Mouse (Mus musculus) neural tube, embryonic 15.5 days (tissue): ENCODE measurements around the gene Tmem242. TPM values are rescaled to one million over a fixed set of nuclear protein-coding genes. Genes with fewer than 3 reads are reported as not detected.
"Not testable (repeated sequence)": the region's sequence is repeated elsewhere in the genome, so short reads cannot be mapped to it uniquely, and the experiment has no call there.

Experiments used
- ATAC-seq: fragments of 200-750 bp; cut with Nextera tagmentation; 2 replicates; pipeline ENCODE4 v1.8.0; 2017; ENCODE audit warnings: mild to moderate bottlenecking, moderate TSS enrichment, moderate library complexity; ENCODE audit not compliant: low FRiP score
- H3K27ac ChIP-seq: fragments of 300-500 bp; sonication (generic); replicated peaks from 2 replicates; pipeline ENCODE4 v1.5.1; 2015; ENCODE audit warnings: mild to moderate bottlenecking, inconsistent platforms
- H3K27me3 ChIP-seq: fragments of 300-500 bp; sonication (generic); replicated peaks from 2 replicates; pipeline ENCODE4 v1.6.1; 2015; ENCODE audit warnings: inconsistent platforms
- H3K36me3 ChIP-seq: fragments of 300-500 bp; sonication (generic); 2 replicates; pipeline ENCODE4 v1.6.1; 2015; ENCODE audit warnings: inconsistent platforms
- H3K4me1 ChIP-seq: fragments of 300-500 bp; sonication (generic); 2 replicates; pipeline ENCODE4 v1.6.1; 2015; ENCODE audit warnings: inconsistent platforms
- H3K4me2 ChIP-seq: fragments of 300-500 bp; sonication (generic); 2 replicates; pipeline ENCODE4 v1.6.1; 2015; ENCODE audit warnings: inconsistent platforms, mild to moderate bottlenecking, moderate library complexity
- H3K4me3 ChIP-seq: fragments of 300-500 bp; sonication (generic); replicated peaks from 2 replicates; pipeline ENCODE4 v1.5.1; 2015; ENCODE audit warnings: mild to moderate bottlenecking, inconsistent platforms
- H3K9ac ChIP-seq: fragments of 300-500 bp; sonication (generic); replicated peaks from 2 replicates; pipeline ENCODE4 v1.6.1; 2015; ENCODE audit warnings: mild to moderate bottlenecking, inconsistent platforms
- H3K9me3 ChIP-seq: fragments of 300-500 bp; sonication (generic); replicated peaks from 2 replicates; pipeline ENCODE4 v1.6.1; 2016; ENCODE audit warnings: inconsistent platforms
- WGBS: fragments of 180-500 bp; shearing (Covaris S2); methylation state at CpG from one replicate; pipeline ENCODE4 v1.1.7; 2015; ENCODE audit warnings: mixed read lengths; 5-methylcytosine and 5-hydroxymethylcytosine counted together
- polyA plus RNA-seq: library from polyadenylated mRNA; unstranded; fragments of >200 nt; fragmentation: Nextera tagmentation; extraction: Ambion mirVana; gene quantifications from 2 replicates; pipeline ENCODE4 v1.2.1, GENCODE M21; 2015

Gene Tmem242
- polyA plus RNA-seq, 1 experiment from 2014 or later, result 114 TPM

DNA sequence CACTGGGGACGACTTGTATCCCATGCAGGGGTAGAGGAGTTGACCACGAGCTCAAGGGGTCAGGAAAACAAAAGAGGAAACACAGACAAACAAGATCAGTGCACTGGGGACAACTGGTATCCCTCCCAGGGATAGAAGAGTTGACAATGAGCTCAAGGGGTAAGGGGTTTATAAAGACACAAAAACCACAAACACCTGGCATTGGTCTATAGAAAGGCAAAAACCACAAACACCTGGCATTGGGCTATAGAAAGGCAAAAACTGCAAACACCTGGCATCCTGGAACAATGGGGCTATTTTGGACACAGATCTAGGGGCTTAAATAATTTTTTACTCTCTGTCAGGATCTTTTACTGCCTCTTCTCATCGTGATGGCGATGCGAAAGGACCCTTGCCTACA, 2.3 kb upstream of the Tmem242 start:
- not testable (repeated sequence) for H3K9me3 ChIP-seq, H3K4me2 ChIP-seq, ATAC-seq, H3K4me3 ChIP-seq, H3K9ac ChIP-seq, H3K27me3 ChIP-seq, H3K27ac ChIP-seq, H3K36me3 ChIP-seq
- peaks cover 28% of the 10 kb centered on the region for H3K4me1 ChIP-seq
- 75% methylated on average over 5 of the region's 5 CpGs for WGBS

DNA sequence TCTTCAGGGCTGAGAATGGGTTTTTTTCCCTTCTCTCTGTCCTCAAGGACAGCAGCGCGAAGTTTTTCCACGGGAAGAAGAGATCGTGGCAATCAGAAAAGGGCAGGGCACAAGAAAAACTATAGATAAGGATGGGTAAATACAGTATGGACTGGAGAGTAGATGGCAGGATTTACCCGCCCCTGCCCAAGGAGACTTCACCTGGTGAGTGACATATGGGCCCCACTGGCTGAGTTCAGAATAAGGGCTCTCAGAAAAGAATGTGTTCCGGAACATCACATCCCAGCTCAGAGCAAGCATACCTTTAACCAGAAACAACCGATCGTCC, 264 bp downstream of the Tmem242 start:
- no peaks in the 10 kb centered on the region for H3K9me3 ChIP-seq
- peak overlapping the region; percentile 87 for H3K27ac ChIP-seq
- under 1% methylated on average over 8 of the region's 8 CpGs for WGBS
- peak overlapping the region; percentile 81 for H3K4me2 ChIP-seq
- peak; percentile 15; the same call in 1 of the 2 replicates for ATAC-seq
- H3K27me3 ChIP-seq, result no peaks in the 10 kb centered on the region
- H3K4me3 ChIP-seq, result peak overlapping the region; percentile 69
- H3K9ac ChIP-seq, result peak overlapping the region; percentile 73
- peaks cover 31% of the 10 kb centered on the region for H3K4me1 ChIP-seq
- no peaks in the 10 kb centered on the region for H3K36me3 ChIP-seq

DNA sequence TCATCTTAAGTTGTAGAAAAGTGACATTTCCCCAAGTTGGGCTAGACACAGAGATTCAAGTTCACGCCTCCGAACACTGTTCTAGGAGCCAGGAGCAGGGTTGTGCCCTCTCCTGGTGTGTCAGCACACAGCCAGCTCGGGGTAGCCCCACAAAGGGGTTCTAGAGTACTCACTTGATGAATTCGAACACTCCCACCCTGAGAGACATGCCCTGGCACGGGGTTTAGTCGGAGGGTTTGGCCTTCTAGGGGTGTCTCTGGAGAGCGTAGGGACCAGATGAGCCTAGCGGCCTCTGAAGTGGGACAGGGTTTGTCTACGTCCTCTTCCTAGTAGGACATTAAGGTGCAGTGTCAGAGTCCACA, 10.3 kb downstream of the Tmem242 start:
- H3K4me2 ChIP-seq, result no peak overlapping the region
- H3K9ac ChIP-seq, result no peak overlapping the region
- WGBS, result 70% methylated on average over 9 of the region's 9 CpGs
- H3K9me3 ChIP-seq, result no peaks in the 10 kb centered on the region
- H3K4me1 ChIP-seq, result peaks cover 4% of the 10 kb centered on the region; the same call in 1 of the 2 replicates
- H3K27ac ChIP-seq, result peak overlapping the region; percentile 66
- no peak overlapping the region for H3K4me3 ChIP-seq
- H3K27me3 ChIP-seq, result no peaks in the 10 kb centered on the region
- H3K36me3 ChIP-seq, result peaks cover 20% of the 10 kb centered on the region
- ATAC-seq, result peak; percentile 46

DNA sequence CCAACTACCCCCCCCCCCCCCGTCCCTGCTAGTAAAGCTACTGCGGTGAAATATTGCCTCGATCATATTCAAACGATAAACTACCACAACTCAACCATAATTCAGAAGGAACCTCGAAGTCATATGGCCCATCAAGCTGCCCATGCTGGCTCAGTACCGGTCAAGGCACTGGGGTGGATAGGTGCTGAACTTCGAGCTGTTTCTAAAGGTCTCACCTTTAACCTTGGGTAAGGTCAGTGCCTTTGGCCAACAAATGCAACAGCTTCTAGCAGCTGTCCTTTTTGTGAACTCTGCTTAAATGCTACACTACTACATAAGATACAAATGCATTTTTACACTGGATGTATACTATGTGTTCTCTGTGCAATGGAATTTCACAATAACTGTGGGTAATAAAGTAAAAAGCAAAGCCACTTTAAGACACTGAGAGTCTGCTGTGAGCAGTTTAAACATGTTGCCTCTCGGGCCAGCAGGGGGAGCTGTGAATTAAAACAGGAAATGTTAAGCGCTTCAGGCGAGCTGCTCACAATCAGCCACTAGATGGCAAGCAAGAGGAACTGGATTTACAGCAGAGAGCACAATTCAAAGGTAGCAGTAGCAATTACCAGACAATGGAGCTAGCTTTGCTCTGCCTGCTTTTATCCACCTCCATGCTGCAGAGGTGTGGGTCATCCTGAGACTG, 10.8 kb downstream of the Tmem242 start:
- Histone ChIP-seq H3K9me3 (no peaks in the 10 kb centered on the region), H3K4me3 (no peak overlapping the region), H3K4me1 (peaks cover 4% of the 10 kb centered on the region; the same call in 1 of the 2 replicates), H3K36me3 (peaks cover 20% of the 10 kb centered on the region), H3K27me3 (no peaks in the 10 kb centered on the region), H3K9ac (no peak overlapping the region), H3K4me2 (no peak overlapping the region), H3K27ac (peak overlapping the region; percentile 66)
- WGBS, result 59% methylated on average over 10 of the region's 10 CpGs
- peak; percentile 88 for ATAC-seq

DNA sequence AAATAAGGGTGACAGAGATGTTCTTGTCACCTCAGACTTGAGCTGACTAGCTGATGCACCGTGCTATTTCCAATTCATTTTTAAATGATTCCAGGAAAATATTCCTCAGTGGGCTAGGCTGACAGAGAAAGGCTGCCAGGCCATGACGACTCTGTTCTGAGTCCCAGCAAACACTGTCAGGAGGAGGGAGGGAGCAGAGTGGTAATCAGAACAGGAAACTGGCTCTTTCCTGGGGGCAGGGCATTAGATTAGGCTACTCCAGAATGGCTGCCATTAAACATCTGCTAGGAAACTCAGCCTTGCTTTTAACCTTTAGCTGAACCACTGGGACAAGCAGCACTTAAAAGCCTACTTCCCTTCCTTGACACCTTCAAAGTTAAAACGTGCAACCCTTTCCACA, 14.9 kb downstream of the Tmem242 start:
- 51% methylated on average over 3 of the region's 3 CpGs for WGBS
- no peak overlapping the region for H3K27ac ChIP-seq
- no peak for ATAC-seq
- no peak overlapping the region for H3K9ac ChIP-seq
- H3K4me3 ChIP-seq, result no peak overlapping the region
- H3K36me3 ChIP-seq, result no peaks in the 10 kb centered on the region
- no peaks in the 10 kb centered on the region for H3K9me3 ChIP-seq
- H3K27me3 ChIP-seq, result no peaks in the 10 kb centered on the region
- peaks cover 4% of the 10 kb centered on the region; the same call in 1 of the 2 replicates for H3K4me1 ChIP-seq
- no peak overlapping the region for H3K4me2 ChIP-seq

DNA sequence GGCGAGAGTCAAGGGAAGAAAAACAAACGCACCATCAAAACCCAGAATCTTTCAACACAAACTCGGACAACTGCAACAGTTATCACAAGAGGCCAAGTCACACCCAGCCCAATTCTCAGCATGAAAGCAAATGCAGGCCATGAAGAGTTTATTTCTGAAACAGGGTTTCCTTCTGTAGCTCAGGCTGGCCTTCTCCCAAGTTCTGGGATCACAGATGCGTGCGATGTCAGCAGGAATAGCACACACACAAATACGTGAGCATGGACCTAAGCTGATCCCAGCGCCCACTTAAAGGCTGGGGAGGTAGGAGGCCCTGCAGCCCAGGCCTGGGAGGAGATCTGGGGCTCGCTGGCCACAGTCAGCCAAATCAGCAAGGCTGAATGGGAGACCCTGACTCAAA, 15.9 kb downstream of the Tmem242 start:
- Histone ChIP-seq H3K9ac (no peak overlapping the region), H3K36me3 (no peaks in the 10 kb centered on the region), H3K27me3 (no peaks in the 10 kb centered on the region), H3K4me2 (no peak overlapping the region), H3K4me3 (no peak overlapping the region), H3K4me1 (no peaks in the 10 kb centered on the region), H3K27ac (no peak overlapping the region), H3K9me3 (no peaks in the 10 kb centered on the region)
- WGBS, result 87% methylated on average over 8 of the region's 8 CpGs
- ATAC-seq, result no peak

DNA sequence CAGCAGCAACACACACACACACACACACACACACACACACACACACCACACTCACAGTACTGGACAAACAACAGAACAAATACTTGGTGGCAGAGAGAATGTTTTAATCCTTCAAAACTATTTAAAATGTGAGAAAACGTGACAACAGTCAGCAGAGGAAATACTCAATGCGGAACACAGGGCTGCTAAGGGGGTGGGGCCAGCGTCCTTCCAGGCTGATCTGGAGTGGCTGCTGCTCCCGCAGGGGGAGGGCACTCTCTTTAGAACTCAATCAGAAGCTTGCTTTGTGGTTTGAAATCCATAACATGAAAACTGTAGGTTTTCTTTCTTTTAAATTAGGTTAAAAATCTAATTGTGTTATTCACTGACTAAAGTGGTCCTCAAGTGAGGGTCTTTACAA, 18.2 kb downstream of the Tmem242 start:
- no peaks in the 10 kb centered on the region for H3K9me3 ChIP-seq
- no peak overlapping the region for H3K9ac ChIP-seq
- H3K4me3 ChIP-seq, result no peak overlapping the region
- no peak overlapping the region for H3K4me2 ChIP-seq
- H3K27me3 ChIP-seq, result no peaks in the 10 kb centered on the region
- ATAC-seq, result no peak
- 60% methylated on average over 4 of the region's 4 CpGs for WGBS
- no peak overlapping the region for H3K27ac ChIP-seq
- peaks cover 9% of the 10 kb centered on the region for H3K36me3 ChIP-seq
- no peaks in the 10 kb centered on the region for H3K4me1 ChIP-seq

DNA sequence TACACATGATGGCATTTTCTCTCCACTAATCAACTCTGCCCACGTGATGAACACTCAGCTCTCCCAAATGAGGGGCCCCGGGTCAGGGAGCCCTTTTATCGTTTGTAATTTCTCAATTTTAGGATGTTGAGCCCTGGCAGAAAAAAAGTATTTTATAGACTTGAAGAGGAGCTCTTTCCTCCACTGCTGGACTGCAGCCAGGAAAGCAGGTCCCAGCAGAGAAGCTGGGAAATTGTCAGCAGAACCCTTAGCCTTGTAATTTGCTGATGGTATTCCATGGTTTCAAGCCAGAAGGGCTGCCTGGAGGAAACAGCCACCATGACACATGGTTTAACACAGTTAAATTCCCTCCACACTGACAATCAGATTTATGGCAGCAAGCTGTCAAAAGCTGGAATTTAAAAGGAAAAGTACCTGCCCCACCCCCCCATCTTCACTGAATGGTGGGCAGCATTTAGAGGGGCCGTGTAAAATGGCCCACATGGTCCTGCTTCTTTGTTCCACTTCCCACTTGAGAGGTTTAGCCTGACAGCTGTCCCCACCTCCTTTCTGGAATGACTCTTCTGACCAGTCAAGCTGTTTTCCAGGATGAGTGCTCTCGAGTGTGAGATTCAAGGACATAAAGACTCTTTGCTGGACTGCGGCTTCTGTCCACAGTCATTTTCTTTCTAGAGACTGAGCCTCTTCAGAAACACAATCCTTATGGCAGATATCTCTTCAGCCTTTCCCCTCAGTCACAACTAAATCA, 20.1 kb downstream of the Tmem242 start:
- Histone ChIP-seq H3K27me3 (no peaks in the 10 kb centered on the region), H3K27ac (no peak overlapping the region), H3K4me2 (no peak overlapping the region), H3K36me3 (peaks cover 9% of the 10 kb centered on the region), H3K9me3 (no peaks in the 10 kb centered on the region), H3K9ac (no peak overlapping the region), H3K4me3 (no peak overlapping the region), H3K4me1 (no peaks in the 10 kb centered on the region)
- WGBS, result 63% methylated on average over 6 of the region's 6 CpGs
- ATAC-seq, result no peak

DNA sequence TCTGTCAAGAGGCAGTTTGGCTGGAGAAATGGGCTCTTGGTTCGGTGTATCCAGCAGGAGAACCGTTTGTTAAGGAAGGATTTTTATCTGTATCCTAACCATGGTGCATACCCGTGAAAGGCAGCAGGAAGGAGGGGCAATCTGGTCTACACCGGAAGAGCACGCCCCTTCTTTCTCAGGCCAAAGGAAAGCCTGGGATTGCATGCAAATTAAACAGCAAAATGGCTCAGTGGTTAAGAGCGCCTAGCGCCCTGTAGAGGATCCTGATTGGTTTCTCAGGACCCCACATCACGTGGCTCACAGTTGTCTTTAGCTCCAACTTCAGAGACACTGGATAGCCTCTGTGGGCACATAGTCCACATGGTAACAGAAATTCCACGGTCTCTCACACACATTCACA, 21.0 kb downstream of the Tmem242 start:
- H3K27me3 ChIP-seq, result no peaks in the 10 kb centered on the region
- no peak overlapping the region for H3K4me3 ChIP-seq
- H3K9ac ChIP-seq, result no peak overlapping the region
- H3K4me1 ChIP-seq, result no peaks in the 10 kb centered on the region
- WGBS, result 90% methylated on average over 9 of the region's 9 CpGs
- H3K27ac ChIP-seq, result no peak overlapping the region
- no peak overlapping the region for H3K4me2 ChIP-seq
- H3K36me3 ChIP-seq, result peaks cover 9% of the 10 kb centered on the region
- ATAC-seq, result no peak
- H3K9me3 ChIP-seq, result no peaks in the 10 kb centered on the region

DNA sequence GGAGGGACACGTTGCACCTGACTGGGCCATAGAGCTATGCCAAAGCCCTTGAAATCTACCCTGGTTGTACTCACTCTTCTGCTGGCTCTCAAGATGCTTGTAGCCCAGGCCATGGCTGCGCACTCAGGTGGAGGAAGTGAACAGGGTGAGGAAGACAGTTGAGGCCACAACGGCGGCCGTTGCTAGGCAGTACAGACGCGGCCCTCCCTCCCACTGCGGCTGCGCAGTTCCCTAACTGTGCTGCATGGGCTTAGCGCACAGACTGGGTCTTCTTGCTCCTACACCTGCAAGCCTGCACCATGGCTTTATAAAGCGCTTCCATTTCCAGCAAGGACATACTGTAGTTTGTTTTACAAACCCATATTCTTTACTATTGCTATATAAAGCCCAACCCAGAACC, 21.5 kb downstream of the Tmem242 start, which contains the start of gene Ldhal6b:
TSS of gene Ldhal6b (minus strand) at position 223 of the 400 bp plus-strand sequence.
- Histone ChIP-seq H3K4me1 (no peaks in the 10 kb centered on the region), H3K27ac (no peak within 1 kb of the TSS), H3K9ac (no peak within 1 kb of the TSS), H3K4me2 (no peak within 1 kb of the TSS), H3K4me3 (no peak within 1 kb of the TSS), H3K27me3 (no peaks in the 10 kb centered on the region), H3K9me3 (no peaks in the 10 kb centered on the region), H3K36me3 (peaks cover 9% of the 10 kb centered on the region)
- WGBS, result 98% methylated on average over 11 of the region's 11 CpGs
- ATAC-seq, result no peak

DNA sequence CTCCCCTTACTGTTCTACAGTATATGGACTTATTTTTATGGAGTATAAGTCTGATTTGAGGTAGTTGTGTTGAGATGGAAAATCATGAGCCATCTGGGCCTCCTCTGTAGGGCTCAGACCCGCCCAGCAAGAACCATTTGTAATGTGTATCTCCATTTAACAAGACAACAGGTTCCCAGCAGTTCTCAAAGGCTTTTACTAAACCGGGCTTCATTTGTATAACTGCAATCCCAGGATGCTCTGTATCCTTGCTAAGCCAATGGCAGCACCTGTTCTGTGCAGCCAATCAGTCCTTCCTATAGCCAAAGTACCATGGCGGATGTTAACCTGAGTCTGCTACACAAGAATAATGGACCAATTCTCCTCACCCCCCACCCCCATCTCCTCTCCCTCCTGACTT, 23.5 kb downstream of the Tmem242 start:
- Histone ChIP-seq H3K9me3 (no peaks in the 10 kb centered on the region), H3K27ac (no peak overlapping the region), H3K4me2 (no peak overlapping the region), H3K9ac (no peak overlapping the region), H3K4me3 (no peak overlapping the region), H3K4me1 (no peaks in the 10 kb centered on the region), H3K27me3 (no peaks in the 10 kb centered on the region), H3K36me3 (peaks cover 9% of the 10 kb centered on the region)
- 94% methylated on average over 3 of the region's 3 CpGs for WGBS
- ATAC-seq, result no peak

DNA sequence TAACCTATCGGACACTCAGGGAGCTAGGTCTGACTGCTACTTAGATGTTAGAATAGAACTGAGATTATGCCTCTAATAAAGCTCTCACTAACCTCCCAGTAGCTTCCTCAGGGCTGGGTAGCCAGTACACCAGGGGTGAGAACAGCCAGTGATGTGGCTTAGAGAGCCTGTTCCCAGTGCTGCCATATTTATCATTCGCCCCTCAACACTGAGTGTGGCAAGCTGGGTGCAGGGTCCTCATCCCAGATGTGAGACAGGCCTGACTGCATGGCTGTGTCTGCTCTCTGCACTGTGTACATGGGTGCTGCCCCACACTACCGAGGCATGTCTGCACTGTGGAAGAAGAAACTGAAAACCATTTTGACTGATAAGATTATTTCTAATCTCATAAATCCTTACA, 26.0 kb downstream of the Tmem242 start:
- H3K27ac ChIP-seq, result no peak overlapping the region
- 91% methylated on average over 3 of the region's 3 CpGs for WGBS
- ATAC-seq, result no peak

More for the DNA sequence above, 26.0 kb downstream of the Tmem242 start:
- Histone ChIP-seq H3K4me1 (no peaks in the 10 kb centered on the region), H3K27me3 (no peaks in the 10 kb centered on the region), H3K4me3 (no peak overlapping the region), H3K4me2 (no peak overlapping the region), H3K36me3 (peaks cover 13% of the 10 kb centered on the region), H3K9ac (no peak overlapping the region), H3K9me3 (no peaks in the 10 kb centered on the region)
